Comparison of ENCODE assay signal across 10 mouse cellular contexts in genomic region chr9:114563761-114564606, GRCm38 (mm10). TPM values are rescaled to one million over a fixed set of nuclear protein-coding genes. Genes with fewer than 3 reads are reported as not detected.
A peak's percentile ranks its signal among the peaks of the same experiment; 100 is the strongest.
DNase-seq lines count a peak whose midpoint lies in the region; ATAC-seq and TF ChIP-seq lines count a peak whose summit lies in the region.
"Had no signal": no experiment of that assay in that cellular context is flagged by ENCODE, and none has a peak within 500 bp of the region (broad histone marks: within the 10 kb centered on the region; RNA-seq: fewer than 3 reads in every experiment).

TSS of gene Trim71 (minus strand) at chr9:114564369.

- H3K9ac ChIP-seq in heart, adult 2 months (ENCODE audit: low read depth, low read length), result no peak within 1 kb of the TSS
- H3K9ac ChIP-seq in hindbrain, embryonic 14.5 days, result peak within 1 kb of the TSS; percentile 73

- no peak for TF ChIP-seq EP300 in heart, adult 2 months (IDR thresholded peaks at IDR 0.05; ENCODE audit: insufficient read depth, low read depth, low read length)

- no peak for TF ChIP-seq POLR2A in heart, adult 2 months (IDR thresholded peaks at IDR 0.05; ENCODE audit: insufficient read depth, low read depth, low read length)
- TF ChIP-seq POLR2A in spleen, adult 2 months (IDR thresholded peaks at IDR 0.05; ENCODE audit: low read depth, low read length), result no peak

- H3K27ac ChIP-seq in heart, adult 2 months, result no peak within 1 kb of the TSS
- no peak within 1 kb of the TSS for H3K27ac ChIP-seq in spleen, adult 2 months (ENCODE audit: insufficient read depth, low read length)
- H3K27ac ChIP-seq in hindbrain, embryonic 14.5 days, result peak within 1 kb of the TSS; percentile 75
- H3K27ac ChIP-seq: macrophage had no signal

- peak within 1 kb of the TSS; percentile 34 for H3K4me3 ChIP-seq in heart, adult 2 months
- peak within 1 kb of the TSS; percentile 17; the same call in 1 of the 2 replicates for H3K4me3 ChIP-seq in spleen, adult 2 months (ENCODE audit: extremely low read depth, insufficient read depth, insufficient read length)
- peak within 1 kb of the TSS; percentile 67 for H3K4me3 ChIP-seq in hindbrain, embryonic 14.5 days (replicated peaks; ENCODE audit: low read length)

- H3K9me3 ChIP-seq in hindbrain, embryonic 14.5 days (ENCODE audit: control insufficient read depth, low read length), result no peaks in the 10 kb centered on the region

- H3K4me1 ChIP-seq in heart, adult 2 months (ENCODE audit: control insufficient read depth, insufficient read depth, low read length), result no peaks in the 10 kb centered on the region
- H3K4me1 ChIP-seq in spleen, adult 2 months (ENCODE audit: control insufficient read depth, insufficient read depth, insufficient read length), result peaks cover 5% of the 10 kb centered on the region; the same call in 1 of the 2 replicates
- peaks cover 26% of the 10 kb centered on the region; the same call in 1 of the 2 replicates for H3K4me1 ChIP-seq in hindbrain, embryonic 14.5 days (replicated peaks; ENCODE audit: control insufficient read depth, insufficient read depth, low read length)

- under 1% methylated on average over 90 of the region's 91 CpGs for WGBS in heart, adult 2 months
- WGBS in spleen, adult 2 months, result 2% methylated on average over 91 of the region's 91 CpGs
- WGBS in hindbrain, embryonic 14.5 days, result under 1% methylated on average over 87 of the region's 91 CpGs

- peak; percentile 73 for ATAC-seq in hindbrain, embryonic 14.5 days (ENCODE audit: low FRiP score)
- ATAC-seq in granulocyte monocyte progenitor cell, adult 5-6 weeks (replicated peaks; ENCODE audit: poor library complexity, severe bottlenecking), result no peak
- ATAC-seq in megakaryocyte progenitor cell, adult 5-6 weeks (replicated peaks; ENCODE audit: poor library complexity), result no peak

- H3K27me3 ChIP-seq in heart, adult 2 months (ENCODE audit: control insufficient read depth, insufficient read depth, low read length), result peaks cover 26% of the 10 kb centered on the region
- H3K27me3 ChIP-seq in spleen, adult 2 months (ENCODE audit: control insufficient read depth, insufficient read depth, low read length), result peaks cover 26% of the 10 kb centered on the region
- H3K27me3 ChIP-seq in hindbrain, embryonic 14.5 days (ENCODE audit: control insufficient read depth, insufficient read depth, low read length), result peaks cover 39% of the 10 kb centered on the region

- intact Hi-C loops in heart, adult 2 months (cut with DNase I), result no loop called here

- DNase-seq in heart, adult 2 months, result no peak
- DNase-seq in heart, adult 9 months (ENCODE audit: low spot score in 2 of 2), result no peak
- DNase-seq in spleen, adult 2 months (ENCODE audit: low read depth in 1 of 2, low spot score in 2 of 2), result no peak
- no peak for DNase-seq in spleen, postnatal 36 days (ENCODE audit: low spot score in 2 of 2)
- peak; percentile 57 for DNase-seq in hindbrain, embryonic 14.5 days (ENCODE audit: low spot score)
- peak; percentile 83 for DNase-seq in mesoderm, embryonic 11.5 days (ENCODE audit: low read depth, low spot score)

- no peaks in the 10 kb centered on the region for H3K36me3 ChIP-seq in heart, adult 2 months (ENCODE audit: control insufficient read depth, insufficient read depth, low read length)
- H3K36me3 ChIP-seq in spleen, adult 2 months (ENCODE audit: control insufficient read depth, insufficient read depth, low read length), result no peaks in the 10 kb centered on the region
- H3K36me3 ChIP-seq in hindbrain, embryonic 14.5 days (replicated peaks; ENCODE audit: control insufficient read depth, insufficient read depth), result no peaks in the 10 kb centered on the region
- H3K36me3 ChIP-seq: G1E had no signal

- peak within 1 kb of the TSS; percentile 69 for H3K4me2 ChIP-seq in hindbrain, embryonic 14.5 days (replicated peaks)

- no peak for TF ChIP-seq CTCF in heart, adult 2 months (IDR thresholded peaks at IDR 0.05)
- no peak for TF ChIP-seq CTCF in spleen, adult 2 months (IDR thresholded peaks at IDR 0.05; ENCODE audit: extremely low read depth, insufficient read depth, insufficient read length, insufficient replicate concordance)

- no peaks in the 10 kb centered on the region for H3K79me2 ChIP-seq in heart, adult 2 months (replicated peaks; ENCODE audit: control insufficient read depth, insufficient read depth, low read length)

RNA-seq across cellular contexts. Expression of gene Trim71, which starts in this region (rescaled TPM):
- not detected for total RNA-seq in heart, adult 2 months (2021)
- polyA plus RNA-seq in heart, adult 2 months (2012; rRNA removed), result not detected in 2 replicates
- 0.05 and 0.06 TPM in 2 replicates for polyA plus RNA-seq in spleen, adult 2 months (2012; rRNA removed)
- 0.29 and 0.31 TPM in 2 replicates for polyA plus RNA-seq in hindbrain, embryonic 14.5 days (2014; fragmentation: Nextera tagmentation; extraction: Ambion mirVana)
- not detected in 2 replicates for total RNA-seq in granulocyte monocyte progenitor cell, adult 5-6 weeks (2014; fragmentation: Nextera tagmentation)
- not detected in 2 replicates for total RNA-seq in granulocyte monocyte progenitor cell, adult 5-6 weeks (2017)
- total RNA-seq in megakaryocyte progenitor cell, adult 5-6 weeks (2015), result 0.02 TPM in 1 of 2 replicates, not detected in the other
- total RNA-seq in megakaryocyte progenitor cell, adult 5-6 weeks (2017), result not detected in 2 replicates
- polyA plus RNA-seq: G1E, macrophage had no signal

Comparison
In these comparisons a context has a peak if more than half of its experiments do, and no peak if none do; other contexts are left out.
1. Peak in DNase-seq, ATAC-seq, H3K4me3 ChIP-seq, H3K27ac ChIP-seq, H3K9ac ChIP-seq and H3K4me2 ChIP-seq in hindbrain, embryonic 14.5 days; RNA of the gene not detected or under 1 TPM.
2. H3K4me3 ChIP-seq: peak in every context shown above with its lines; median percentile 67 in hindbrain, embryonic 14.5 days; 34 in heart, adult 2 months; 17 in spleen, adult 2 months.